Mouse (Mus musculus) layer of hippocampus, postnatal 14 days (tissue): ENCODE results near the gene Strada. TPM values are rescaled to one million over a fixed set of nuclear protein-coding genes. Genes with fewer than 3 reads are reported as not detected.
"Not testable (repeated sequence)": the region's sequence is repeated elsewhere in the genome, so short reads cannot be mapped to it uniquely, and the experiment has no call there.

Experiments used
- DNase-seq, 2 experiments: peaks; one replicate each; pipeline ENCODE4 v3.0.0; 2021 to 2022; ENCODE audit warnings: low spot score in 2 of 2, mixed read lengths in 1 of 2
- long read RNA-seq, 2 experiments: library from polyadenylated mRNA; stranded (forward); transcript quantifications; one replicate each; pipeline ENCODE4 v2.0.0; 2021
- total RNA-seq, 2 experiments: library from RNA; stranded (reverse); gene quantifications; 2 replicates each; pipeline ENCODE4 v1.2.3; 2021

Gene Strada
- total RNA-seq: 10 to 100 TPM; 28.7 to 34.2 TPM
- long read RNA-seq, experiment 1, transcript Strada-202 (11 exons, 1,517 nt): major isoform, 5 of 21 reads
- long read RNA-seq, experiment 1, partial matches to known transcripts: 2 of 21 reads
- long read RNA-seq, experiment 1, other reads (novel, unspliced or antisense): 12 of 21 reads
- long read RNA-seq, experiment 2, partial matches to known transcripts: 3 of 22 reads
- long read RNA-seq, experiment 2, other reads (novel, unspliced or antisense): 10 of 22 reads

- no peak for DNase-seq
Measured at GRCm38 (mm10) chr11:106202123-106202465, at the start of gene Strada. Gene Strada (minus strand): TSS chr11:106202168.

DNA sequence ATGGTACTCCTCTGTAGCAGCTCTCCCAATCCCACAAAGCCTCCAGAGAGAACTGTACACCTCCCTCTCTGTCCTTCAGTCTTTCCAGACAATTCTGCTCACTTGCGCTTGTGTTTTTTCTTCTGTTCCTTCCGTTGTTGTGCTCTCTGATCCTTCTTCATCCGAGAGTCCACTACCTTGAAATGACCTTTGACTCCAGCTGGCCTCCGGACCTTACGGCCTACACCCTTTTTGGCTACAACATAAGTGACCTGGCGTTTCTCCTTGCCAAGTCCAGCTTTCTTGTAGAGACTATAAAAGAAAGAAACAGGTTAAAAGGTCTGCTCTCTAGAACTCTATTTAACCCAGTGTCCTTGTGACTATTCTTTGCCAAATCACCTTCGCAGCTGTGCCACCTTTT, 47.4 kb upstream of the Strada start:
- no peak for DNase-seq

GRCm38 (mm10) chr11:106246834-106247233, 44.9 kb upstream of the Strada start:
- no peak for DNase-seq

GRCm38 (mm10) chr11:106233978-106234377, 32.0 kb upstream of the Strada start:
- not testable (repeated sequence) for DNase-seq

DNA sequence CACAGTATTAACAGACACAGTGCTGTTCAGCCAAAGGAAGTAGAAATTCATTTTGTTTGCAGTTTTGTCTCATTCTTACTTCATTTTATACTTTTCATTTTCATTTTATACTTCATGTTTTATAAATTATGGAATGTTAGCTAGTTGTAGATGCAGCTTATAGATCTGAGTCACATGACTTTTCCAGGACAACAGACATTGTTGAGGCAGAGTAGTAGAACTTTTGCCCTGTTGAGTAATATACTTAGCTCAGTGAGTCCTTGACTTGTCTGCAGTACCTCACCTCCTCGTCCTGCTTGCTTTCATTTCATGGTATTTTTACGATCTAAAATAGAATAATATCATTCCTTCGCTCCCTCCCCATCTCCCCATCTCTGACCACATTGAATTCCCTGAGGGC, 18.6 kb upstream of the Strada start:
- no peak for DNase-seq

DNA sequence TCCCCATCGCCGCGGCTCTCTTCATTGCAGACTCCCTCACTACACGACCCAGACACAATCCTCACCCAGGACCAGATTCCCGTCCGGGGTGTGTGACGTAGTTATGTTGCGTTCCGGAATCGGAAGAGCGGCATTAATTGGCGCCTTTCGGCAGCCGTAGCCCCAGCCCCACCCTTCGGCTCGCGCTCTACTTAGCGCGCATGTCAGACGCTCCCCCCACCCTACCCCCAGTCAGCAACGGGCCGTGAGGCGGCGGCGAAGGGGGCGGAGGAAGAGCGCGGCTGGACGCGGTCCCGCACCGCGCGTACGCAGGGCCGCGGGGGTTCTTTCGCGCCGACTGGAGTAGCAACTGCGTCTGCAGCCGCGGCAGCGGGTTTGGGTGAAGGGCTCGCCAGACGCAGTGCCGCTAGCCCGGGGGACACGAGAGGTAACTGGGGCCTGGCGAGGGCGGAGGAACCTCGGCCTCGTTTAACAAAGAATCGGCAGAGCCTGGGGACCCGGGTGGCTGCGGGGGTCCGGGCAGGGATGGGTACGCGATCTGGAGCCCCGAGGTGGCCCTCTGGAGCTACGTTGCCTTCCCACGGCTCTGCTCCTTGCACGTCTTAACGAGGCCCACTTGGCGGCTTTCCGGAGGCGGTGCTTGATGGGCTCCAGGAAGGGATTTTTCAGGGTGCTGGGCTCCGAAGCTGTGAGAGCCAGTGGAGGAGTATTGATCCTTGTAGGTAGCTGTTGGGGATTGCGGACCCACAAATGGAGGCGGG, 14.9 kb upstream of the Strada start, which contains the start of gene Ddx42:
Gene Ddx42, plus strand, starts transcription at position 197 of the 761 bp plus-strand sequence.
- DNase-seq: peak; percentile 90 to 96

GRCm38 (mm10) chr11:106215927-106216729, 14.2 kb upstream of the Strada start, which contains the start of gene Ccdc47:
Gene Ccdc47 (minus strand): TSS chr11:106216344.
- DNase-seq: peak; percentile 93 to 99

- DNase-seq: no peak
Measured at GRCm38 (mm10) chr11:106215450-106215859, 13.5 kb upstream of the Strada start.

- DNase-seq: no peak
Measured at GRCm38 (mm10) chr11:106214856-106215255, 12.9 kb upstream of the Strada start.

DNA sequence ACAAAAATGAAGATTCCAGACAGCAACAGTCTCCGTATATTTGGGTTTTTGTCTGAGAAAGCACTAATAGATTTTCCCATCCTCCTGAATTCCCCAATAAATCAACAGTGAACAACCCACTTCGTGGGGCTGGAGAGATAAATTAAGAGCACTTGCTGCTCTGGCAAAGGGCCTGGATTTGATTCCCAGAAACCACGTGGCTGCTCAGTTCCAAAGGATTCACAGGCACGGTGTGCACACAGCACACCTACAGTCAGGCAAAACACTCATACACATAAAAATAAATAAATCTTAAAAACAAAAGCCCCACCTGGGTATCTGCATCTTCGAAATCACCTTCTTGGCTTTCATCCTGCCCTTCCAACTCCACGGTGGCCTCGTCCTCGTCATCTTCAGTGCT, 10.8 kb upstream of the Strada start:
- DNase-seq: no peak

DNA sequence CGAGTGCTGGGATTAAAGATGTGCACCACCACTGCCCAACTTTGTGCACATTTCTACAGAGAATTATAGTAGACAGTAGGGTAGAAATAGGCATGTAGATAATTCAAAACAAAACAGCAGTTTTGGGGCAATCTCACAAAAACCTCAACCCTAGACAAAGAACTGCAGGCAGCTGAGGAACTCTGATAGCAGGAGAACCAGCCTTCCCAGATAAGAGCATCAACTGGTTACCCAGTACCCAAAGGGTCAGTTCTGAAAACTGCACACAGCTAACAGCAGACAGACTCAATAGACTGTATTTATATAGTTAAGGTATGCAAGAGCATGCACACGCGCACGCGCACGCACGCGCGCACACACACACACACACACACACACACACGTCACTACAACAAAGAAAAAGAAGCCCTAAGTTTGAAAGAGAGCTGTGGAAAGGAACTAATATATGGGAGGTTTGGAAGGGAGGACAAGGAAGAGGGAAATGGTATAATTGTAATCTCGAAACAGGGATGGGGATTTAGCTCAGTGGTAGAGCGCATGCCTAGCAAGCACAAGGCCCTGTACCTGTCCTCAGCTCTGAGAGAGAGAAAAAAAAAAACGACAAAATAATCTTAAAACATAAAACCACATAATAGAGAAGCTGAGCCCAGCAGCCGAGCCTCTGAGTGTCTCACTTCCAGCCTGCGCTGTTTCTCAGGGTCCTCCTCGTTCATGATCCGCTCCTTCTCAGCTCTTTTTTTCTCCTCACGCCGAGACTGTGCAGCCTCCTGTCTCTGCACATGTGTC, 438 bp downstream of the Strada start:
- DNase-seq: no peak

DNA sequence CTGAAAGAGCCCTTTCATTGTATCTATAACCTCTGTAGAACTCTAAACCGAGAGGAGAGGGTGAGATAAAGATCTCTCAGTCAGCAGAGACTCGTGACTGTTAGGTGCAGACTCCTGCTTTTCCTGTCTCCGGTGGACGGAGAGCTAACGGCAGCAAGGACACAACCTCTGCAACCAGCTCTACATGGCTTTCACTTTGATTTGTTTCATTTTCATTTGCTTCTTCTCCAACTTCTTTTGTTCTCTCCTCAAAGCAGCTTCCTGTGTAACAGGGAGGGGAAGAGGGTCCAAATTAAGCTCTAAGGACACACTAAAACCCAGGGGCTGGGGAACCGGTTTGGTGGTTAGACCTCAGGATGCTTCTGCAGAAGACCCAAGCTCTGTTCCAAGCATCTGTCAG, 1.2 kb downstream of the Strada start:
- no peak for DNase-seq

- not testable (repeated sequence) for DNase-seq
Measured at GRCm38 (mm10) chr11:106199997-106200396, 2.0 kb downstream of the Strada start.

DNA sequence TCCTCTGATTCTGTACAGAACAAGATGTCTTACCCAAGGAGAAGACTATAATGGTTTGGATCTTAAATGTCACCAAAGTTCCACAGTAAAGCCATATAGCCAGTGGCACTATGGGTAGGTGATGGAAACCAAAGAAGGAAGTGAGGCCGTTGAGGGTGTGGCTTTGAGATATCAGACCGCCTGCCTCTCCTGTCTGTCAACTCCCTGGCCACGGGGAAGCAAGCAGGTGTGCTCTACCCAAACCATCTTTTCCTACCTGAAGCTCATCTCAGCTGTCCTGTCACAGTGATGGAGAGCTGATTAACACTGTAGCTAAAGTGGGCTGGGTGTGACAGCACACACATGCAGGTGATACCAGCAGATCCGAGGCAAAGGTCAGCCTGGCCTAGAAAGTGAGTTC, 3.7 kb downstream of the Strada start:
- no peak for DNase-seq

- no peak for DNase-seq
Measured at GRCm38 (mm10) chr11:106195341-106195740, 6.6 kb downstream of the Strada start.

- DNase-seq: no peak
Measured at GRCm38 (mm10) chr11:106194891-106195290, 7.1 kb downstream of the Strada start.

DNA sequence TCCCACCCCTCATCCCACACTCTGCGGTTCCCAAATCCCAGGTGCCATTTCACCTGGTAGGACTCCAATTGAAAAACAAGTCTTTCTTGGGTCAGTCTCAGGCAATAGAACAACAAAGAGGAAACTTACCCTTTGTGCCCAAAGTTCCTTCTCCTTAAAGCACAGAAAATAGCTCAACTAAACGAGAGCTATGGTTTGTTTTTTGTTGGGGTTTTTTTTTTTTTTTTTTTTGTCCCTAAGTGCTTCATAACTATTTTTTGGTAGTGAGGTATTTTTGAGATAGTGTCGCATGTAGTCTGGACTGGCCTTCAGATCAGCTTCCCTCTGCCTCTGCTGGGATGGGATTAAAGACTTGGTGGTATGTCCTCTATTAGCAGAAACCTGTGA, 7.8 kb downstream of the Strada start:
- no peak for DNase-seq

- DNase-seq: peak; percentile 94 to 97
Measured at GRCm38 (mm10) chr11:106193371-106194154, 8.4 kb downstream of the Strada start.

DNA sequence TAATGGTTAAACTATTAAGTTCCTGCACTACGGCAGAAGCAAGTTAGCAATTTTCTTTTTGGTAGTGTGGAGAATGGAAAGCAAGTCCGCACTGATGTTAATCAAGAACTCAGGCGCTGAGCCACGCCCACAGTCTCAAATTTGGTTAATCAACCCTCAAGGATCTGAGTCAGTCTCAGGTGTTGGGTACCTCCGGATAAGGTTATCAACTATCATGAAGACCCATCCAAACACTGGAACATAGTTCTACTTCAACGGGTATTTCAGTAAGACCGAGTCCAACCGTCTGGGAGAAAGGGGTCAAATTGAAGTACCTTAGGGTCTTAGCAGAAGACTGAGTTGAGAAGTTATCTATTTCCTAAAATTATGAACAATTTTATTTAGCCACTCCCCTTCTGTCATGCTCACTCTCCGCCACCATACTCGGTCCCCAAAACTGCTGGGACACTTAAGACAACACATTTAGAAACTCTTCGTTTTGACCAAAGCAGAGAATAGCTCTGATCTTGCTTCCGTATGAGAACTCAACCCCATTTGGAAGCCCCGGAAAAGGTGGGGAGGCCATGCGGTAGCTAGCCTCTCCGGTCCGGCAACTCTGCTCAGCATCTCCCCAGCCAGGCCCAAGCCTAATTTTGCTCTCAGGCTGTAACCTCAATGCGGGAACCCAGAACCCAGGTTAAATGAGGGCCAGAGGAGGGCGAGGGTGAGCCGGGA, 9.2 kb downstream of the Strada start:
- no peak for DNase-seq

- DNase-seq: no peak
Measured at GRCm38 (mm10) chr11:106192241-106192640, 9.7 kb downstream of the Strada start.
